Mouse (Mus musculus) forebrain, postnatal 0 days (tissue): ENCODE data around the gene Apc2. TPM values are rescaled to one million over a fixed set of nuclear protein-coding genes. Genes with fewer than 3 reads are reported as not detected.

Experiments
- ATAC-seq: fragments of 200-750 bp; cut with Nextera tagmentation; 2 replicates; pipeline ENCODE4 v1.8.0; 2017; ENCODE audit warnings: mild to moderate bottlenecking, moderate library complexity
- DNase-seq: peaks from one replicate; pipeline ENCODE4 v3.0.0-alpha.2; 2015
- H3K27ac ChIP-seq: fragments of 300-500 bp; sonication (generic); 2 replicates; pipeline ENCODE4 v1.5.1; 2014; ENCODE audit warnings: low read depth, mild to moderate bottlenecking, antibody characterized with exemption, low read length, moderate library complexity, mixed read lengths
- H3K27me3 ChIP-seq: fragments of 300-500 bp; sonication (generic); 2 replicates; pipeline ENCODE4 v1.6.1; 2014; ENCODE audit warnings: mild to moderate bottlenecking, low read length, mixed read lengths; ENCODE audit not compliant: insufficient read depth
- H3K36me3 ChIP-seq: fragments of 300-500 bp; sonication (generic); 2 replicates; pipeline ENCODE4 v1.6.1; 2014; ENCODE audit warnings: mild to moderate bottlenecking, moderate library complexity; ENCODE audit not compliant: insufficient read depth
- H3K4me1 ChIP-seq: fragments of 300-500 bp; sonication (generic); 2 replicates; pipeline ENCODE4 v1.6.1; 2014; ENCODE audit warnings: antibody characterized with exemption; ENCODE audit not compliant: insufficient read depth
- H3K4me2 ChIP-seq: fragments of 300-500 bp; sonication (generic); 2 replicates; pipeline ENCODE4 v1.6.1; 2014; ENCODE audit warnings: low read depth, mild to moderate bottlenecking, moderate library complexity
- H3K4me3 ChIP-seq: fragments of 300-500 bp; sonication (generic); 2 replicates; pipeline ENCODE4 v1.5.1; 2014; ENCODE audit warnings: low read depth, low read length, mixed read lengths
- H3K9ac ChIP-seq: fragments of 300-500 bp; sonication (generic); 2 replicates; pipeline ENCODE4 v1.6.1; 2014; ENCODE audit warnings: mild to moderate bottlenecking
- H3K9me3 ChIP-seq: fragments of 300-500 bp; sonication (generic); 2 replicates; pipeline ENCODE4 v1.6.1; 2016; ENCODE audit warnings: low read length
- CTCF ChIP-seq: sonication (generic); IDR thresholded peaks from 2 replicates; pipeline ENCODE4 v1.5.1; 2016; ENCODE audit warnings: antibody characterized with exemption, control low read depth, low read depth
- WGBS: fragments of 180-500 bp; shearing (Covaris S2); extraction: QIAGEN DNeasy Blood & Tissue Kit; methylation state at CpG from one replicate; pipeline ENCODE4 v1.1.7; 2014; 5-methylcytosine and 5-hydroxymethylcytosine counted together
- polyA plus RNA-seq: library from polyadenylated mRNA; unstranded; fragments of >200 nt; fragmentation: Nextera tagmentation; extraction: Ambion mirVana; gene quantifications from 2 replicates; pipeline ENCODE4 v1.2.1, GENCODE M21; 2015
- total RNA-seq: library from RNA; depleted of rRNA; stranded (reverse); fragments of >200 nt; gene quantifications from 2 replicates; pipeline ENCODE4 v1.2.3, GENCODE M21; 2014

The Apc2 gene
- total and polyA plus RNA-seq, 2 experiments from 2014 or later, result 112 to 328 TPM

DNA sequence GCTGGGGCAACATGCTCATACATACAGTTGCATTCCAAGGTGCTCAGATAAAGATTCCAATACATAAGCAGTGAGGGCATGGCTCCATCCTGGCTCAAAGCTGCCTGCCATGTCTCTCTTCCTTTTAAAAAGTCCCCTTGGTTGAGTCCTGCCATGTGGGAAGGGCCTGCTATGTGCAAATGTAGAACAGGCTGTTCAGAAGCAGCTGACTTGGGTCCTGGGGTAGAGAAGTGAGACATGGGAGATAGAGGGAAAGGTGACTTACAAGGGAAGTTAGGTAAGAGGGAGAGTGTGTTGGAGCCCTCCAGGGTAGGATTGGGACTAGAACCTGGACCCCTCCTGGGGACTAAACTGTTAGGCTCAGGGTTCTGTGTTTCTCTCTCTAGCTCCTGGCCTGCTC lies 43.8 kb upstream of the Apc2 start:
- ATAC-seq (no peak), DNase-seq (no peak)
- H3K4me1 ChIP-seq, result 0 out of 2 replicates have a peak, but pooled peaks cover 13% of the 10 kb centered on the region
- no peaks in the 10 kb centered on the region for H3K9me3 ChIP-seq
- H3K4me2 ChIP-seq, result no peak overlapping the region
- no peak for TF ChIP-seq CTCF
- no peak overlapping the region for H3K27ac ChIP-seq
- H3K27me3 ChIP-seq, result no peaks in the 10 kb centered on the region
- H3K4me3 ChIP-seq, result no peak overlapping the region
- H3K9ac ChIP-seq, result no peak overlapping the region
- H3K36me3 ChIP-seq, result peaks cover 44% of the 10 kb centered on the region

DNA sequence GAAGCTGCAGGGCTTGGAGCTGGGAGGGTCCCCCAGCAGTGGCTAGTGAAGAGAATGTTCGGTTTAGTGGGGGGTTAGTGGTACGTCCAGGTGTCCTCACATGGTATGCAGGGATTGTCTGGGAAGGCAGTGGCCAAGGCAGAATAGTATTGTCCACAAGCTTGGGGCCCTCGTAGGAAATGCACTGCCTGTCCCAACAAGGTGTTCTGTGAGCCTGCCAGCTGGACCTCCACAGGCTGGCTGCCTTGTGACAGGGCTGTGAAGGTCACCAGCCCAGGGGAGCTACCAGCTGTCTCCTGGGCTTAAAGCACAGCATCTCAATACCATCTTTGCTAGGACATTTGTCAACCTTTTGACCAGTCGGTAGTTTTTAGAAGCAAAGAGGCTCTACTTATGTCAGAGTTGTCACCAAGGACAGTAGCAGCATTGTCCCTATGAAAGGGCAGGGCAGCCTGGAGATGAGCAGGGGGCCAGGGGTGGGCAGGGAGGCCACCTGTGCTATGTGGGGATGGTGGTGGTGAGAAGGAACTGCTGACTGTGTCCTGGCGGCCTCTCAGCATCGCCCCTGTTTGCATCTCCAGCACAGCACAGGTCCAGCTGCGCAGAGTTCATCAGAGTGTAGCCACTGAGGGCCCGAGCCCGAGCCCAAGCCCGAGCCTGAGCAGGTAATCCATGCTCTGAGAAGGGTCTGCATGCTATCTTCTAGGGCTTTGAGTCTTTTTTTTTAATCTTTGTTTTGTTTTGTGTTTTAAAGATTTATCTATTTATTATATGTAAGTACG lies 43.1 kb upstream of the Apc2 start:
- Histone ChIP-seq H3K36me3 (peaks cover 46% of the 10 kb centered on the region), H3K4me3 (no peak overlapping the region), H3K27ac (no peak overlapping the region), H3K27me3 (no peaks in the 10 kb centered on the region), H3K4me2 (no peak overlapping the region), H3K9ac (no peak overlapping the region), H3K4me1 (0 out of 2 replicates have a peak, but pooled peaks cover 13% of the 10 kb centered on the region), H3K9me3 (no peaks in the 10 kb centered on the region)
- ATAC-seq, result no peak
- no peak for TF ChIP-seq CTCF
- 90% methylated on average over 11 of the region's 11 CpGs for WGBS
- DNase-seq, result no peak

DNA sequence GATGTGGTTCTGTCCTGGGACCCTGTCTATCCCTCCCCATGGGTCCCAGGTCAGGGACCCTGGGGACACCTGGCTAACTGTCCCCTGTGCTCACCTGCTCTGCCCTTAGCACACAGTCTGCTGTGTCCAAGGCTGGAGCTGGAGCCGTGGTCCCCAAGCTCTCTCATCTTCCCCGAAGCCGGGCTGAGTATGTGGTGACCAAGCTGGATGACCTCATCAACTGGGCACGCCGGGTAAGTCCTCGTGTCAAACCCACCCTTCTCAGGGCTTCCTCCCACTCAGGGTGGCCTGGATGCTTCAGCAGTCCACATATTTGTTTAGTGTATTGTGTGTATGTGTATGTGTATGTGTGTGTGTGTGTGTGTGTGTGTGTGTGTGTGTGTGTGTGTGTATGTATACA lies 42.2 kb upstream of the Apc2 start:
- ATAC-seq (no peak), DNase-seq (no peak)
- Histone ChIP-seq H3K36me3 (peaks cover 51% of the 10 kb centered on the region), H3K4me3 (no peak overlapping the region), H3K4me2 (no peak overlapping the region), H3K9ac (no peak overlapping the region), H3K9me3 (no peaks in the 10 kb centered on the region), H3K4me1 (0 out of 2 replicates have a peak, but pooled peaks cover 13% of the 10 kb centered on the region), H3K27me3 (no peaks in the 10 kb centered on the region), H3K27ac (no peak overlapping the region)
- WGBS, result 86% methylated on average over 6 of the region's 6 CpGs
- TF ChIP-seq CTCF, result no peak

DNA sequence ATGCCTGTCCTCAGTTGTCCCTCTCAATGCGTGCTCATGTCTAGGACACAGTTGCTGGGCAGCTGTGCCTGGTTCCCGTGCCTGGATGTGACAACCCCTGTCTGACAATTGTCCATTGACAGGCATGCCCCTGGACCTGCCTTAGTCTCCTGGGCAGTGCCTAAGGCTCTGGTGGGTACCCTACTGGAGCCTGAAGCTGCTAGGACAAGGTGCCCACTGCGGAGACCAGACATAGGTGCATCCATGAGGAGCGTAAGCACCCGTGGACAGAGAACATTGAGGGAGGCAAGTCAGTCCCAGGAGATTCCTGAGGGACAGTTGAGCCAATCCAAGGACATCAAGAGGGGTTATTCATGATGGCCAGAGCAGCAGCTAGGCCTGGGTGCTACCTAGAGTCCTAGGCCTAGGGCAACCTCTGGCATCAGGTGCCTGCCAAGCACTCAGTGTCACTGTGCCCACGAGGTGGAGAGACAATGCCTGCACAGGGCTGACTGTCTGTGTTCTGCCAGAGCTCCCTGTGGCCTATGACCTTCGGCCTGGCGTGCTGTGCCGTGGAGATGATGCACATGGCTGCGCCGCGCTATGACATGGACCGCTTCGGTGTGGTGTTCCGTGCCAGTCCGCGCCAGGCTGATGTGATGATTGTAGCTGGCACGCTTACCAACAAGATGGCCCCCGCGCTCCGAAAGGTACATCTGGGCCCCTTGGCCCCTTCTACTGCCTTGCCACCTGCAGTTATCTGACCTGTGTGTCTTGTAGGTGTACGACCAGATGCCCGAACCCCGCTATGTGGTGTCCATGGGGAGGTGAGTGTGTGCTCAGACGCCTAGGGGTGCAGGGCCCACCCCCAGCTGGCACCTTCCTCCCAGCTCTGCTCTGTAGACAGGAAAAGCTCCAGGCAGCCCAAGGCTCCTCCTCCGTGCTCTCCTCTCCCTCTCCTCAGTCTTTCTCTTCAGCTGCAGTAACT lies 41.2 kb upstream of the Apc2 start:
- H3K4me1 ChIP-seq, result 0 out of 2 replicates have a peak, but pooled peaks cover 13% of the 10 kb centered on the region
- H3K9ac ChIP-seq, result no peak overlapping the region
- no peak for TF ChIP-seq CTCF
- WGBS, result 94% methylated on average over 26 of the region's 26 CpGs
- ATAC-seq (no peak), DNase-seq (no peak)
- H3K9me3 ChIP-seq, result no peaks in the 10 kb centered on the region
- H3K4me3 ChIP-seq, result no peak overlapping the region
- peaks cover 51% of the 10 kb centered on the region for H3K36me3 ChIP-seq
- H3K27ac ChIP-seq, result no peak overlapping the region
- H3K4me2 ChIP-seq, result no peak overlapping the region
- H3K27me3 ChIP-seq, result no peaks in the 10 kb centered on the region

DNA sequence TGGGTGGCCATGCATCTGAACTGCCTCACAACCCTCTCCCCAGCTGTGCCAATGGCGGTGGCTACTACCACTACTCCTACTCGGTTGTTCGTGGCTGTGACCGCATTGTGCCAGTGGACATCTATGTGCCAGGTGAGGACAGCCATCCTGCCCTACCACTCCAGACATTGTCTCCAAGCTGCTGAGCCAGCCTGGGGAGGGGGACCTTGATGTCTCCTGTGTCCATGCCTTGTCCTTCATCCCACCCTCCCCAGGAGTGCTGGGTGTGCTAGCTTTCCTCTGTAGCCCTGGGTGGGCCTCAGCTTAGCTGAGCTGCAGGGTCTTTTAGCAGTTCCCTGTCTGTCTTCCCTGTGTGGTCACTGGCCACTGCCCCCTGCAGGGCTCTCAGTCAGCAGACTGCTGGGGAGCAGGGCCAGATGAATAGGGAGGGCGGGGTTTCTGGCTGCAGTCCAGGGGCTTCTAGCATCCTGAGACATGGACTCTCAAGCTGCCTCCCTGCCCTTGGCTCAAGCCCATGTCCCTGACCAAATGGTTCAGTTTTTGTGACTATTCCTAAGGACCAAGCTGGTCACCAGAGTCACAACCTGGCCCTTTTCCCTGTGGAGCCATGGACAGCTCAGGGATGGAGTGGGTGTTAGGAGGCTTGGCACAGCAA lies 39.8 kb upstream of the Apc2 start:
- Histone ChIP-seq H3K4me2 (no peak overlapping the region), H3K9ac (no peak overlapping the region), H3K4me1 (0 out of 2 replicates have a peak, but pooled peaks cover 8% of the 10 kb centered on the region), H3K36me3 (peaks cover 51% of the 10 kb centered on the region), H3K9me3 (no peaks in the 10 kb centered on the region), H3K27me3 (no peaks in the 10 kb centered on the region), H3K4me3 (no peak overlapping the region), H3K27ac (no peak overlapping the region)
- no peak for ATAC-seq
- TF ChIP-seq CTCF, result no peak; the same call in 1 of the 2 replicates
- no peak for DNase-seq
- WGBS, result 81% methylated on average over 5 of the region's 5 CpGs

DNA sequence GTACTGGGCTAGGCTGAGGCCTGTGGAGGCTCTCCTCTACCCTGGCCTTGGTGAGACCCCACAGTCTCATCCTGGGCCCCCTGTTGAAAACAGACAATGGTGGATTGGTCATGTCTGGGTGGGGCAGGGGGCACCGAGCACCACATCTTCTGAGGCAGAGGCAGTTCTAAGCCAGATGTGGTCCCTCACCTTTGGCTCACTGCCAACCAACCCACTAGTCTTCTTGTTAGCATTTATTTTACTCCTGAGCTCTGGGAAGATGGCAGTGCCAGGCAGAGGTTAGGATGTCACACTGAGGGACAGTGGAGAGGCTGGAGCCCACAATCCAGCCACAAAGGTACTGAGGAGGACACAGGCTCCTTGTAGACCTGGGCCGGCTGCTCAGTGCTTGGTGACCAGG lies 37.8 kb upstream of the Apc2 start:
- H3K36me3 ChIP-seq, result peaks cover 47% of the 10 kb centered on the region
- no peak for DNase-seq
- no peak for ATAC-seq
- TF ChIP-seq CTCF, result no peak
- no peak overlapping the region for H3K4me3 ChIP-seq
- no peaks in the 10 kb centered on the region for H3K27me3 ChIP-seq
- WGBS, result 83% methylated on average over 2 of the region's 2 CpGs
- 0 out of 2 replicates have a peak, but pooled peaks cover 8% of the 10 kb centered on the region for H3K4me1 ChIP-seq
- no peak overlapping the region for H3K4me2 ChIP-seq
- no peaks in the 10 kb centered on the region for H3K9me3 ChIP-seq
- no peak overlapping the region for H3K9ac ChIP-seq
- no peak overlapping the region for H3K27ac ChIP-seq
